Mouse (Mus musculus): ENCODE data around the gene Mcm6. TPM values are rescaled to one million over a fixed set of nuclear protein-coding genes. Genes with fewer than 3 reads are reported as not detected.

Gene Mcm6
- 192 and 204 TPM in 2 replicates for polyA plus RNA-seq (2014; fragmentation: Nextera tagmentation; extraction: Ambion mirVana)

DNA sequence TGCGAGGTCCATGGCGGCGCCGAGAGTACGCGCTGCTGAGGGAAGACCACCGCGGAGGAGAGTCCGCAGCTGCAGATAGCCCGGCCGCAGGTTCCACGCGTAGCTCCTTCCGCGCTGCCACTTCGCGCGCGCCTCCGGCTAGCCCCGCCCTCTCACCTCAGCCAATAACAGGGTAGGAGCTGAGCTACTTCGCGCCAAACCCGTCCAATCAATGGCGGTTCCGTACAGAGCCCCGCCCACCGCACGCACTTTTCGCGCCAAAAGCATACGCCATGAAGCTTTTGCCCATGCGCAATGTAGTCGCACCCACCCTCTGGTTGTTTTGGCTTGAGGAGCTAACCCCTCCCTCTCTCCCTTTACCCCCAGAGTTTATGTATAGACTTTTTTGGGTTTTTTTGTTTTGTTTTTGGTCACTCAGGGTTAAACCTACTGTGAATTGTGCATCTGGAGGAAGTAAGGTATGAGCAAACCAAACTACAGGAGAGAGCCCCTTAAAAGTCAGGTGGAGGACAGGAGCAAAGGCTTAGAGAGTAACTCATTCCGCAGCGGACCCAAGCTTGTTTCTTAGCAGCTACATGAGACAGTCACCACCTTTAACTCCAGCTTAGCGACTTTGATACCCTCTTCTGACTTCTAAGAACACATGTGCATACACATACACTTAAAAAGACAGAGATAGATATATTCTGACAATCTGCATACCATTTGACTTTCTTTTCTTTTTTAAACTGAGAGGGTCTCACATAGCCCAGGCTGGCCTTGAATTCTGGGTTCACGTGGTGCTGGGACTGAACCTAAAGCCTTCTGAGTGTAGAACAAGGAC, at the start of gene Mcm6:
Gene Mcm6, minus strand, starts transcription at position 111 of the 823 bp plus-strand sequence.
- Histone ChIP-seq H3K27me3 (ENCODE audit: control insufficient read depth, insufficient read depth, low read length) (no peaks in the 10 kb centered on the region), H3K4me3 (ENCODE audit: low read depth, low read length) (peak within 1 kb of the TSS; percentile 86), H3K4me1 (ENCODE audit: control insufficient read depth, insufficient read depth, low read length) (0 out of 2 replicates have a peak, but pooled peaks cover 7% of the 10 kb centered on the region), H3K36me3 (ENCODE audit: control insufficient read depth, insufficient read depth, low read length) (peaks cover 20% of the 10 kb centered on the region), H3K9me3 (replicated peaks; ENCODE audit: control insufficient read depth, low read length) (no peaks in the 10 kb centered on the region), H3K9ac (ENCODE audit: low read depth, low read length) (peak within 1 kb of the TSS; percentile 90), H3K4me2 (peak within 1 kb of the TSS; percentile 74), H3K27ac (ENCODE audit: low read depth, low read length) (peak within 1 kb of the TSS; percentile 91)
- ATAC-seq (replicated peaks; ENCODE audit: insufficient number of reproducible peaks, low FRiP score, low TSS enrichment): peak; percentile 98
- WGBS (ENCODE audit: insufficient replicate concordance): 2% methylated on average over 38 of the region's 38 CpGs

DNA sequence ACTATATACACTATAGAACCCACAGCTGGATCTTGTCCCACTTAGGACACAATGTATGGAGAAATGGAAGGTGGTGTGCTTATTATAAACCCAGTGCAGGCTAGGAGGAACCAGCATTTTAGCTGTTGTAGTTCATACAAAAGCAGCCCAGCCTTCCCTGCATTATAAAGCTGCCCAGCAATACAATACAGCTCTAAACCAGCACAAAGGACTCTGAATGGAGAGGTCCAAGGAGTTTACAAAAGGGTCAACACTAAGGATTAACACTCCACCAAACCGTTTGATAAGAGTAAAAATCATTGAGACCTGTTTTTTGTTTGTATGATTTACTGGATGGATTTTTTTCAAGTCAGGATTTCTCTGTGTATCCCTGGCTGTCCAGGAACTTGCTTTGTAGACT, 47.4 kb upstream of the Mcm6 start:
- Histone ChIP-seq H3K36me3 (ENCODE audit: control insufficient read depth, insufficient read depth, low read length) (no peaks in the 10 kb centered on the region), H3K4me1 (ENCODE audit: control insufficient read depth, insufficient read depth, low read length) (no peaks in the 10 kb centered on the region), H3K9me3 (replicated peaks; ENCODE audit: control insufficient read depth, low read length) (no peaks in the 10 kb centered on the region), H3K9ac (ENCODE audit: low read depth, low read length) (no peak overlapping the region), H3K27me3 (ENCODE audit: control insufficient read depth, insufficient read depth, low read length) (no peaks in the 10 kb centered on the region), H3K27ac (ENCODE audit: low read depth, low read length) (no peak overlapping the region), H3K4me2 (no peak overlapping the region), H3K4me3 (ENCODE audit: low read depth, low read length) (no peak overlapping the region)
- 72% methylated on average over 1 of the region's 1 CpGs for WGBS (ENCODE audit: insufficient replicate concordance)
- ATAC-seq (replicated peaks; ENCODE audit: insufficient number of reproducible peaks, low FRiP score, low TSS enrichment): no peak

DNA sequence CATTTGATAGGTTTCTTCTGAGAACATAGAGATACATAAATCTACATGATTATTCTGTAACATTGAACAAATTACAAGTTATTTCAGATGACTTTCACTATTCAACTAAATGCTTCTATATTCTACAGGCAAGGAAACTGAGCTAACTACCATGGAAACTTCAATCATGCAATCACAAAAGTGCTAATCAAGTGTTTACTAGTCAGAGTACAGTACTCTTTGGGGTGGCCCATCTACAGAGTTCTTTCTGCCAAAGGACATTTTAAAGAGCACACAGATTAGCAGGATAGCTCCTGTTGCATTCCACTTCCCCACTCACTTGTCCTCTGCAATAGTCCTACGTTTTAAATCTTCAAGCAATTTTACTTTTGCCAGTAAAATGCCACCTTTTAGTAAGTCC, 46.2 kb upstream of the Mcm6 start:
- no peaks in the 10 kb centered on the region for H3K27me3 ChIP-seq (ENCODE audit: control insufficient read depth, insufficient read depth, low read length)
- no peak overlapping the region for H3K27ac ChIP-seq (ENCODE audit: low read depth, low read length)
- H3K4me3 ChIP-seq (ENCODE audit: low read depth, low read length): no peak overlapping the region
- no peaks in the 10 kb centered on the region for H3K36me3 ChIP-seq (ENCODE audit: control insufficient read depth, insufficient read depth, low read length)
- H3K9me3 ChIP-seq (replicated peaks; ENCODE audit: control insufficient read depth, low read length): no peaks in the 10 kb centered on the region
- no peak for ATAC-seq (replicated peaks; ENCODE audit: insufficient number of reproducible peaks, low FRiP score, low TSS enrichment)
- 85% methylated on average over 1 of the region's 1 CpGs for WGBS (ENCODE audit: insufficient replicate concordance)
- H3K4me1 ChIP-seq (ENCODE audit: control insufficient read depth, insufficient read depth, low read length): no peaks in the 10 kb centered on the region
- no peak overlapping the region for H3K9ac ChIP-seq (ENCODE audit: low read depth, low read length)
- no peak overlapping the region for H3K4me2 ChIP-seq

DNA sequence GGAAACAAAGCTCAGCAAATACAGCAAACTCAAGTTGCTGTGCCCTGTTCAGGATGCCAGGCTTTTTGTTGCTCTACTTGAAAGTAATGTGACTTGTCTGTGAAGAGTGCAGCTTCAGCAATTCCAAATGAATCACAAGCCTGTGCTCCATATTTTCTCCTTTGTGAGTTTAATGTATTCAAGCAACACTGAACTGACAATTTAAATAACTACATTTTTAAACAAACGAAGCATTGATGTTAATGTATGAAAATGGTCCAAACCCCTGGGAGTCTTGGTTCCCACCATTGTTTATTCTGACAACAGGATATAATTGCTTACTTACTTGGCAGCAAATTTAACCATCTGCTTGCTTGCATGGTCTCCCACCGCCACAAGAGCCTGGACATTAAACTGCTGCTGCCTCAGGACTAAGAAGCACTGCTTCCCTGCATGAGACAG, 45.6 kb upstream of the Mcm6 start:
- no peaks in the 10 kb centered on the region for H3K36me3 ChIP-seq (ENCODE audit: control insufficient read depth, insufficient read depth, low read length)
- no peaks in the 10 kb centered on the region for H3K27me3 ChIP-seq (ENCODE audit: control insufficient read depth, insufficient read depth, low read length)
- H3K4me3 ChIP-seq (ENCODE audit: low read depth, low read length): no peak overlapping the region
- 70% methylated on average over 2 of the region's 2 CpGs for WGBS (ENCODE audit: insufficient replicate concordance)
- H3K4me2 ChIP-seq: no peak overlapping the region
- no peak for ATAC-seq (replicated peaks; ENCODE audit: insufficient number of reproducible peaks, low FRiP score, low TSS enrichment)
- H3K27ac ChIP-seq (ENCODE audit: low read depth, low read length): no peak overlapping the region
- no peaks in the 10 kb centered on the region for H3K4me1 ChIP-seq (ENCODE audit: control insufficient read depth, insufficient read depth, low read length)
- H3K9me3 ChIP-seq (replicated peaks; ENCODE audit: control insufficient read depth, low read length): no peaks in the 10 kb centered on the region
- no peak overlapping the region for H3K9ac ChIP-seq (ENCODE audit: low read depth, low read length)

DNA sequence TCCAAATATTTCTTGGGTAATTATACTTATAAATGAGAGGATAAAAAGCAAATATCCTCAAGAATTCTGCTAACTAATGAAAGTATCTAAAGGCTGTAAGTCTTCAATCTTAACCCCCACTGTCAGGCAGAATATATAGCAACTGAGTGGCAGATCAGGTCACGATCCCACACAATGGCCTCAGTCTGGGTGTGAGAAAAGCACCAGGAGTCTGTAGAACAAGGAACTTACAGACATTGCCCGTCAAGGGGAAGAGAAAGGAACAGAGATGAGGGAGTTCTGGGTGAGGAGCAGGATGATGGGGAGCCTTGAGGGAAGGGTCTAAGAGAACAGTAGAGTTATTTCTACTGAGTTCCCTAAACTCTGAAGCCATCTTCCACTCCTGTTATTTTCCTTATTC, 41.5 kb upstream of the Mcm6 start:
- Histone ChIP-seq H3K27ac (ENCODE audit: low read depth, low read length) (no peak overlapping the region), H3K4me1 (ENCODE audit: control insufficient read depth, insufficient read depth, low read length) (no peaks in the 10 kb centered on the region), H3K27me3 (ENCODE audit: control insufficient read depth, insufficient read depth, low read length) (no peaks in the 10 kb centered on the region), H3K9me3 (replicated peaks; ENCODE audit: control insufficient read depth, low read length) (no peaks in the 10 kb centered on the region), H3K36me3 (ENCODE audit: control insufficient read depth, insufficient read depth, low read length) (peaks cover 10% of the 10 kb centered on the region), H3K4me2 (no peak overlapping the region), H3K4me3 (ENCODE audit: low read depth, low read length) (no peak overlapping the region), H3K9ac (ENCODE audit: low read depth, low read length) (no peak overlapping the region)
- ATAC-seq (replicated peaks; ENCODE audit: insufficient number of reproducible peaks, low FRiP score, low TSS enrichment): no peak
- 77% methylated on average over 2 of the region's 2 CpGs for WGBS (ENCODE audit: insufficient replicate concordance)

DNA sequence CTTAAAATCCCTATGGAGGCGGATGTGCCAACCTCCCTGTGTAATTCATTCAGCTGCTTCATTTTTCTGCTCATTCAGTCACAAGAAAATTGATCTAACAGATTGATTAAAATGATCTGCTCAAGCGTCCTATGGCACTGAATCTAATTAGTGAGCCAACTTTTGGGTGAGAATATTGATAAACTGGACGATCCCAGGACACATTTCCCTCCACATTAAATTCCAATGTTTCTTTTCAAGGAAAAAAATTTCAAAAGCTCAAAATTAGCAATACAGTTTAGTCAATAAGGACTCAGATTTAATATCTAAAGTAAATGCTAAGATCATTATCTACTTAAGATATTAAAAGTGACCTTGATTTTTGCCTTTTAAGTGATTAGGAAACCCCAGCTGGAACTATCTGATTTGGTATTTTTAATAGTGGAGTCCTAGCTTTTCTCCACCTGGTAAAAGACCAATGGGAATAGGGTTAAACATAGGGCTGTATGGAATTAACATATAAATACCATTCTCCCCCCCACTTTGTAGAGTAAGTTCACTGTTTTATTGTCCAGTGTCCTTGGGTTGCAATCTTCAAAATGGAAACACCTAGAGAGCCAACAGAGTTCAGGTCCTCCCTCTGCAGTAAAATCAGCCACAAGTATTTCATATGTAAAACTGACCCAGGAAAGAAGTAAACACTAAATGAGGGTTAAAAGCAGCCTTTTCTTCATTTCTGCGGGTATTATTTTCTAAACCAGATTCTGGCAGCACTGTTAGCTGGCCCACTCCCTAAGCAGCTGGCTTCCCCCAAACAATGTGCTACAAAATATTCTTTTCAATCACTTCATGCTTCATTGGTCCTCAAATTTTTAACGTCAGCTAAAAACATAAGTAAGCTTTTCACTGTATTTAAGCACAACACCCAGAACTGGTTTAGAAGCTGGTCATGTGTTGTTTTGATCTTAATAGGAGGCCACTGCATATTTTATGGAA, 40.8 kb upstream of the Mcm6 start:
- peaks cover 10% of the 10 kb centered on the region for H3K36me3 ChIP-seq (ENCODE audit: control insufficient read depth, insufficient read depth, low read length)
- no peak for ATAC-seq (replicated peaks; ENCODE audit: insufficient number of reproducible peaks, low FRiP score, low TSS enrichment)
- H3K4me2 ChIP-seq: no peak overlapping the region
- no peak overlapping the region for H3K27ac ChIP-seq (ENCODE audit: low read depth, low read length)
- H3K4me3 ChIP-seq (ENCODE audit: low read depth, low read length): no peak overlapping the region
- no peaks in the 10 kb centered on the region for H3K9me3 ChIP-seq (replicated peaks; ENCODE audit: control insufficient read depth, low read length)
- no peak overlapping the region for H3K9ac ChIP-seq (ENCODE audit: low read depth, low read length)
- 83% methylated on average over 5 of the region's 5 CpGs for WGBS (ENCODE audit: insufficient replicate concordance)
- H3K4me1 ChIP-seq (ENCODE audit: control insufficient read depth, insufficient read depth, low read length): no peaks in the 10 kb centered on the region
- no peaks in the 10 kb centered on the region for H3K27me3 ChIP-seq (ENCODE audit: control insufficient read depth, insufficient read depth, low read length)

DNA sequence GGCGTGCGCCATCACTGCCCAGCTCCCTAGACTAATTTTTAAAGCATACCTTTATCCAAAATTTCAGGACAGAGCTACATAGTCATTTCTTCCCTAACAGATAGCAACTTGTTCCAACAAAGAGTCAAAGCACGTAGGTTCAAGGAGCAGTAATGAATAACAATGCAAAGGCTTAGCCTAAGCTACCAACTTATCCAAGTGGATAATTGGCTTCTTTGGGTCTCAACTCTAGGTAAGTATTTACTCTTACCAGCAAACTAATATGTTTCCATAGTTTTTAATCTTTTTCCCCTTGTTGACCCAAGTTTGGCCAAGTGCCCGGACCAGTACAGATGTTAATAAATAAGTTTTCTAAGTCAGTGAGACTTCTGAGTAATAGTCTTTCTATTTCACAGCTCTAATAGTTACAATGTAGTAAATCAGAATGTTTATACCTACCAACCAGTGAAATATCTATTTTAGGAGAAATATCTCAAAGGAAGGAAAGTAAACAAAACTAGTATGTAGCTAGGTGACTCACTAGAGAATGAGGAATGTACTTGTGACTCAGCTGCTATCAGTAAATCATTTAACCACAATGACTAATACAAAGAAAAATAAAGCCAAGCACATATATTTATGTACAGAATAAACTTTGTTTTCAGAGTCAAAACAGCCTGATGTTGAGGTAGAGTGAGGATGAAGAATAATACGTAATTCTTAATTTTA, 39.4 kb upstream of the Mcm6 start:
- H3K4me1 ChIP-seq (ENCODE audit: control insufficient read depth, insufficient read depth, low read length): no peaks in the 10 kb centered on the region
- H3K4me2 ChIP-seq: no peak overlapping the region
- H3K36me3 ChIP-seq (ENCODE audit: control insufficient read depth, insufficient read depth, low read length): peaks cover 13% of the 10 kb centered on the region
- no peak overlapping the region for H3K9ac ChIP-seq (ENCODE audit: low read depth, low read length)
- no peak overlapping the region for H3K4me3 ChIP-seq (ENCODE audit: low read depth, low read length)
- no peaks in the 10 kb centered on the region for H3K9me3 ChIP-seq (replicated peaks; ENCODE audit: control insufficient read depth, low read length)
- no peaks in the 10 kb centered on the region for H3K27me3 ChIP-seq (ENCODE audit: control insufficient read depth, insufficient read depth, low read length)
- 91% methylated on average over 5 of the region's 5 CpGs for WGBS (ENCODE audit: insufficient replicate concordance)
- H3K27ac ChIP-seq (ENCODE audit: low read depth, low read length): no peak overlapping the region
- no peak for ATAC-seq (replicated peaks; ENCODE audit: insufficient number of reproducible peaks, low FRiP score, low TSS enrichment)

DNA sequence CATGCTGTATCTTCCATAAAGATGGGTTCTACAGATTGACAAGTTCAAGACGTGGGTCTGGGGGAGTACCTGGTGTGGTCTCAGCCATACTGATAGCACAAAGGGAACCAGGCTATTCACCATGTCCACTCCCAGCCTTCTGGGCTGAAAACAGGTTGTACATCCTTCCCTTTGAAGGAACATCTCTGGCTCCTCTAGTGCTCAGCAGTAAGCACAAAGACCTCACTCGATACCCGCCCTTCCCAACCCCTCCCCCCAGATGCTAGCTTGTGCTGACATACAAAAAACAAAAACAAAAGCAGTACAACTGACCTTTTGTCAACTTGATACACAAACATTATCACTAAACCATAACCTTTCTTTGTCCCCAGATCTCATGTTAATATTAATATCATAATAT, 35.2 kb upstream of the Mcm6 start:
- H3K27me3 ChIP-seq (ENCODE audit: control insufficient read depth, insufficient read depth, low read length): no peaks in the 10 kb centered on the region
- H3K9me3 ChIP-seq (replicated peaks; ENCODE audit: control insufficient read depth, low read length): no peaks in the 10 kb centered on the region
- no peak overlapping the region for H3K27ac ChIP-seq (ENCODE audit: low read depth, low read length)
- no peaks in the 10 kb centered on the region for H3K4me1 ChIP-seq (ENCODE audit: control insufficient read depth, insufficient read depth, low read length)
- H3K4me3 ChIP-seq (ENCODE audit: low read depth, low read length): no peak overlapping the region
- no peak for ATAC-seq (replicated peaks; ENCODE audit: insufficient number of reproducible peaks, low FRiP score, low TSS enrichment)
- H3K9ac ChIP-seq (ENCODE audit: low read depth, low read length): no peak overlapping the region
- peaks cover 17% of the 10 kb centered on the region for H3K36me3 ChIP-seq (ENCODE audit: control insufficient read depth, insufficient read depth, low read length)
- H3K4me2 ChIP-seq: no peak overlapping the region
- 86% methylated on average over 3 of the region's 3 CpGs for WGBS (ENCODE audit: insufficient replicate concordance)

Measured in heart, embryonic 11.5 days (tissue).